Mouse (Mus musculus) right cerebral cortex, postnatal 10 days (tissue): ENCODE measurements around the gene Diaph2.
"Not testable (repeated sequence)": the region's sequence is repeated elsewhere in the genome, so short reads cannot be mapped to it uniquely, and the experiment has no call there.

Source experiments
- DNase-seq, 2 experiments: peaks; one replicate each; pipeline ENCODE4 v3.0.0; 2021; ENCODE audit warnings: low spot score in 2 of 2

The Diaph2 gene

DNA sequence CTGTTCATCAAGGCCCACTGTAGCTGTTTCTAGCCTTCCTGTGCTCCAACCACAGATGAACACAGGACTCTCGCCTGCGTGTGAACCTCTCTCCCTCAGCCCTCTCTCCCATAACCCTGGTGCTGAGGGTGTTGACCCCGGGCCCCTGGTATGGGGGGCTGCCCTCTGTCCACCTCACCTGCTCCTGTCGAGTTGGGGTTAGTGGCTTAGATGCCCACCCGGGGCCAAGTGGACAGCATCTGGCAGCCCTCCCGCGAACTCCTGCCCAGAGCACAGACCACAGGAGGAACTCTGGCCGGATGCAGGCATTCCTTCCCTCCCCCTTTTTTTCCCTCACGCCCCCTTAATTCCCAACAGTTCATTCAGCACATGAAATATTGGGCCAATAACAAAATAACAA is 537.5 kb downstream of the Diaph2 start:
- DNase-seq: peak in 1 of 2 experiments; percentile 16

GRCm38 (mm10) chrX:130289775-130290174 is 540.2 kb downstream of the Diaph2 start:
- no peak for DNase-seq

- no peak for DNase-seq
Observed at GRCm38 (mm10) chrX:130350808-130351435, 601.4 kb downstream of the Diaph2 start.

DNA sequence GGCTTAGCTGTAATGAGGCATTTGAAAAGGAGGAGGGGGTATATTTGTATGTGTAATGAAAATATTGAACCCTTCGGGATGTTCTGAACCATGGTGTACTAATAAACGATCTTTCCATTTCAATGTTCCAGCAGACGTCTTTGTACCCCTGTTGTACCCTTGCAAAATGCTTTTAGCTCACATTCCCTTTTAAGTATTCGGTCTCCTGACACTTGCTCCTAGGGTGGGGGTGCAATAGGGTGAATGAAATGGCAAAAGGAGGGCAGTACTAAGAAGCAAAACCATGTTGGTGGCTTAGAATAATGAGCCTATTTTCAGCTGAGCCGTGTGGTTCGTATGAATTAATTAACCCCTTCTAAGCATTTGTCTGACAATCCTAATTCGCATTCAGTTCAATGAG is 601.9 kb downstream of the Diaph2 start:
- DNase-seq: no peak

GRCm38 (mm10) chrX:130393508-130394145 is 644.1 kb downstream of the Diaph2 start:
- no peak for DNase-seq

GRCm38 (mm10) chrX:130403214-130403613 is 653.7 kb downstream of the Diaph2 start:
- DNase-seq: peak in 1 of 2 experiments; percentile 20

GRCm38 (mm10) chrX:130407471-130407870 is 657.9 kb downstream of the Diaph2 start:
- not testable (repeated sequence) for DNase-seq

DNA sequence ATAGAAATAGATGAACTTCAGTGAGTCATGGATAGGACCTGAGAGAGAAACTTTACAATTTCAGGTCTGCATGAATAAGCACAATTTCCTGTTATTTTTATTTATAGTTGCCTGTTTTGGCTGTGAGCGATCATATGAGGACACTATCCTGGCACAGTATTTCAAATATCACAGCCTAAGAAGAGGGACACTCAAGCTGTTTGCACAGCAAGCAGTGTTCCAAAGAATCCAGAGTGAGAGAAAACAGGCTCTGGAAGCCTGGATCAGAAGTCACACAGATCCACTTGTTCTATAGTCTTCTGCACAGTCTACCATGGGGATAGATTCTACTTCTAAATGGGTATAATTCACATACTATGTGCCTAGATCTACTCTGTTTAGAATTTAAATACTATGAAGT is 659.4 kb downstream of the Diaph2 start:
- DNase-seq: no peak

- DNase-seq: no peak
Observed at GRCm38 (mm10) chrX:130423134-130423533, 673.6 kb downstream of the Diaph2 start.

- DNase-seq: no peak
Observed at GRCm38 (mm10) chrX:130451822-130452487, 702.4 kb downstream of the Diaph2 start.

DNA sequence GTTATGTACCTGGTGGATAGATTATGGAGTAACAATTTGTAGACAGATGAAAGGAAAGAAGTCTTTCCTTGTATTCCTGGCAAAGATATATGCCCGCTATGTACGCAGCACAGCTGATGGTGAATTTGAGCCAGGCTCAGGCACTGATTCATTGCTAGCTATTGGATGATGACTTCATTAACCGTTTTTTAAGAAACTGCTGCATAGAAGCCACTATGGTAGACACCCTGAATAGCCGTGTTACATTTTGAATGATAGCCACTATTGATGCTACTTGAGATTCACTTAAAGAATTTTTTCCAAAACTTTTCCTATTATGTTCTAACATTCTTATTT is 702.9 kb downstream of the Diaph2 start:
- no peak for DNase-seq

- DNase-seq: no peak
Observed at GRCm38 (mm10) chrX:130473133-130473532, 723.6 kb downstream of the Diaph2 start.

GRCm38 (mm10) chrX:130480877-130481276 is 731.3 kb downstream of the Diaph2 start:
- DNase-seq: no peak

- peak; percentile 28 to 31 for DNase-seq
Observed at GRCm38 (mm10) chrX:130502680-130503464, 753.3 kb downstream of the Diaph2 start.

DNA sequence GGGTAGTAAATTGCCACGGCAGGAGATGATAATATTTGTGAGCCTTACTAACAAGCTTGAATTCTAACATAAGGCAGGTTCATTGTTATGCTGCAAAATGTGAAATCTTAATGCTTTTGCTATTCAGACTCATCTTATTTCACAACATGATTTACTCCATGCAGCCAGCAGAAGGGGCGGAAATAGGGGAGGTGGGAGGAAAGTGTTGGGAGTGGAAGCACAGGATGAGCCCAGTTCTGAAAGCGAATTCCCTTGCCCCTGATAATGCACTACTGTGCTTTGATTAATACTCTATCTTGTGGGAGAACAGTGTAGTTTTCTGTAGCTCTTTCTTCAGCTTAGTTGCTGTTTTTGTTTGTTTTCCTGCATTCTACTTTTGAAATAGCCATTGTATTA is 753.9 kb downstream of the Diaph2 start:
- DNase-seq: no peak

GRCm38 (mm10) chrX:130505626-130506025 is 756.1 kb downstream of the Diaph2 start:
- DNase-seq: no peak
